Mouse (Mus musculus): Measurements from ENCODE around the gene Sardh.

Gene Sardh

GRCm38 (mm10) chr2:27248211-27248610 lies at the start of gene Sardh:
TSS of gene Sardh (minus strand) at chr2:27248337.
- no peak for DNase-seq (ENCODE audit: low read depth, low spot score)

- no peak for DNase-seq (ENCODE audit: low read depth, low spot score)
Measured at GRCm38 (mm10) chr2:27296656-27297406, 48.7 kb upstream of the Sardh start.

- DNase-seq (ENCODE audit: low read depth, low spot score) = no peak
Measured at GRCm38 (mm10) chr2:27294777-27295176, 46.6 kb upstream of the Sardh start.

GRCm38 (mm10) chr2:27289019-27289418 lies 40.9 kb upstream of the Sardh start:
- peak; percentile 84 for DNase-seq (ENCODE audit: low read depth, low spot score)

GRCm38 (mm10) chr2:27286971-27287710 lies 39.0 kb upstream of the Sardh start:
- DNase-seq (ENCODE audit: low read depth, low spot score) = no peak

- DNase-seq (ENCODE audit: low read depth, low spot score) = no peak
Measured at GRCm38 (mm10) chr2:27284441-27284840, 36.3 kb upstream of the Sardh start.

GRCm38 (mm10) chr2:27281771-27282170 lies 33.6 kb upstream of the Sardh start:
- no peak for DNase-seq (ENCODE audit: low read depth, low spot score)

GRCm38 (mm10) chr2:27280920-27281611 lies 32.9 kb upstream of the Sardh start:
- DNase-seq (ENCODE audit: low read depth, low spot score) = peak; percentile 78

GRCm38 (mm10) chr2:27278859-27279258 lies 30.7 kb upstream of the Sardh start:
- peak; percentile 33 for DNase-seq (ENCODE audit: low read depth, low spot score)

- no peak for DNase-seq (ENCODE audit: low read depth, low spot score)
Measured at GRCm38 (mm10) chr2:27268325-27268724, 20.2 kb upstream of the Sardh start.

GRCm38 (mm10) chr2:27265819-27266218 lies 17.7 kb upstream of the Sardh start:
- DNase-seq (ENCODE audit: low read depth, low spot score) = no peak

- no peak for DNase-seq (ENCODE audit: low read depth, low spot score)
Measured at GRCm38 (mm10) chr2:27262984-27263383, 14.8 kb upstream of the Sardh start.

- no peak for DNase-seq (ENCODE audit: low read depth, low spot score)
Measured at GRCm38 (mm10) chr2:27251434-27251833, 3.3 kb upstream of the Sardh start.

- no peak for DNase-seq (ENCODE audit: low read depth, low spot score)
Measured at GRCm38 (mm10) chr2:27247487-27247863, 662 bp downstream of the Sardh start.

GRCm38 (mm10) chr2:27246712-27247486 lies 1.2 kb downstream of the Sardh start:
- DNase-seq (ENCODE audit: low read depth, low spot score) = peak; percentile 66

- no peak for DNase-seq (ENCODE audit: low read depth, low spot score)
Measured at GRCm38 (mm10) chr2:27245947-27246346, 2.2 kb downstream of the Sardh start.

- peak; percentile 67 for DNase-seq (ENCODE audit: low read depth, low spot score)
Measured at GRCm38 (mm10) chr2:27237342-27237741, 10.8 kb downstream of the Sardh start.

- DNase-seq (ENCODE audit: low read depth, low spot score) = peak; percentile 83
Measured at GRCm38 (mm10) chr2:27235729-27236128, 12.4 kb downstream of the Sardh start.

GRCm38 (mm10) chr2:27232376-27232775 lies 15.8 kb downstream of the Sardh start:
- DNase-seq (ENCODE audit: low read depth, low spot score) = peak; percentile 91

- peak; percentile 80 for DNase-seq (ENCODE audit: low read depth, low spot score)
Measured at GRCm38 (mm10) chr2:27229481-27230105, 18.5 kb downstream of the Sardh start.

GRCm38 (mm10) chr2:27228809-27229480 lies 19.2 kb downstream of the Sardh start:
- peak; percentile 37 for DNase-seq (ENCODE audit: low read depth, low spot score)

Measured in brain, adult 2 months (tissue).